In the genomic region with DNA sequence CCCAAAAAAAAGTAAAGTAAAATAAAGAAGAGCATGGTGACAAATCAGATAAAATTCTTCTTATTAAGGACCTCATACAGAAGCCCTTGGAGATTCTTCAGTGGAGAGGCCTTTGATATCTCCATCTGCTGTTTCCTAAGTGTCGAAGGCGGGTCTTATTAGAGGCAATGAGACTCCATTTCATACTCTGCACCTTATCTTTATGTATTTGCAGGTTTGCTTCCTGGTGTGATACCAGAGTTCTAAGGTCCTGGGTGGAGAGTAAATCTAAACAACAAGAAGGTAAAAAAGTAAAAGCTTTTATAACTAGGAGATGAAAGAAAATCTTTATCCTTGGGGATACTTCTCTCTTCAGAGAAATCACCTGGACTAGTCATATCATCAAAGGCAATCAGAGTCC, we compare ENCODE assay signal across 17 mouse cellular contexts.
"Had no signal": no experiment of that assay in that cellular context is flagged by ENCODE, and none has a peak within 500 bp of the region (broad histone marks: within the 10 kb centered on the region; RNA-seq: fewer than 3 reads in every experiment).

No protein-coding gene starts in this region.

- H3K27ac ChIP-seq: neural tube, embryonic 12.5 days; neural tube, embryonic 13.5 days; neural tube, embryonic 15.5 days; stomach, embryonic 15.5 days; stomach, postnatal 0 days had no signal

- H3K9me3 ChIP-seq: neural tube, embryonic 12.5 days; neural tube, embryonic 15.5 days; stomach, embryonic 15.5 days had no signal

- DNase-seq: retina, postnatal 1 day; right cerebral cortex, adult 18-20 months; right cerebral cortex, postnatal 14 days; right cerebral cortex, postnatal 25 days; right cerebral cortex, postnatal 4 days; spleen, adult 18-20 months; thymus, adult 18-20 months; thymus, adult 2 months; thymus, postnatal 14 days; thymus, postnatal 25 days; thymus, postnatal 36 days; thymus, postnatal 4 days had no signal

- H3K4me1 ChIP-seq: neural tube, embryonic 12.5 days; neural tube, embryonic 13.5 days; neural tube, embryonic 15.5 days; stomach, embryonic 15.5 days had no signal

- H3K36me3 ChIP-seq: neural tube, embryonic 12.5 days; neural tube, embryonic 13.5 days; neural tube, embryonic 15.5 days; stomach, embryonic 15.5 days had no signal

- H3K27me3 ChIP-seq: neural tube, embryonic 12.5 days; neural tube, embryonic 13.5 days; neural tube, embryonic 15.5 days; stomach, embryonic 15.5 days had no signal

- H3K4me3 ChIP-seq: neural tube, embryonic 12.5 days; neural tube, embryonic 13.5 days; neural tube, embryonic 15.5 days; stomach, embryonic 15.5 days had no signal

- H3K9ac ChIP-seq: neural tube, embryonic 12.5 days; neural tube, embryonic 13.5 days; neural tube, embryonic 15.5 days; stomach, embryonic 15.5 days had no signal

- H3K4me2 ChIP-seq: neural tube, embryonic 12.5 days; neural tube, embryonic 13.5 days; neural tube, embryonic 15.5 days; stomach, embryonic 15.5 days had no signal
